ENCODE assay signal across 8 mouse cellular contexts in genomic region chr9:46015081-46015551, GRCm38 (mm10). TPM values are rescaled to one million over a fixed set of nuclear protein-coding genes. Genes with fewer than 3 reads are reported as not detected.
DNase-seq lines count a peak whose midpoint lies in the region; ATAC-seq and TF ChIP-seq lines count a peak whose summit lies in the region.

No protein-coding gene starts in this region.

- WGBS in liver, embryonic 15.5 days (ENCODE audit: insufficient replicate concordance), result 9% methylated on average over 8 of the region's 8 CpGs
- 7% methylated on average over 8 of the region's 8 CpGs for whole genome bisulfite sequencing in olfactory bulb, adult 2 months

- intact Hi-C loops in gastrocnemius, postnatal 14 days (cut with DNase I; ENCODE audit: low total_unique reads), result no loop called here

- peak overlapping the region; percentile 1; the same call in 1 of the 2 replicates for H3K9ac ChIP-seq in liver, embryonic 15.5 days

- 0 out of 2 replicates have a peak, but pooled peaks cover 6% of the 10 kb centered on the region for H3K36me3 ChIP-seq in liver, embryonic 15.5 days (replicated peaks)

- H3K4me1 ChIP-seq in liver, embryonic 15.5 days (replicated peaks), result peaks cover 74% of the 10 kb centered on the region
- H3K4me1 ChIP-seq in olfactory bulb, adult 2 months (ENCODE audit: control insufficient read depth, insufficient read depth, low read length), result peaks cover 17% of the 10 kb centered on the region

- peak; percentile 43 to 44 for DNase-seq in lung, adult 18-20 months
- DNase-seq in lung, postnatal 14 days, result no peak
- peak; percentile 52 to 53 for DNase-seq in cerebellum, postnatal 10 days
- peak; percentile 50 for DNase-seq in gastrocnemius, postnatal 14 days
- peak; percentile 80 for DNase-seq in induced T-regulatory cell, adult 2 months (ENCODE audit: low read depth)
- DNase-seq in spleen, postnatal 36 days (ENCODE audit: low spot score in 2 of 2), result no peak

- no peak for ATAC-seq in liver, embryonic 15.5 days (ENCODE audit: insufficient read depth)

- no peak for TF ChIP-seq POLR2A in olfactory bulb, adult 2 months (IDR thresholded peaks at IDR 0.05; ENCODE audit: insufficient read depth, low read depth, low read length)

- no peaks in the 10 kb centered on the region for H3K9me3 ChIP-seq in liver, embryonic 15.5 days (replicated peaks)

- peak overlapping the region; percentile 97 for H3K4me2 ChIP-seq in liver, embryonic 15.5 days

- TF ChIP-seq CTCF in olfactory bulb, adult 2 months (IDR thresholded peaks at IDR 0.05; ENCODE audit: insufficient read depth, low read depth, low read length), result no peak

- H3K4me3 ChIP-seq in liver, embryonic 15.5 days (replicated peaks), result peak overlapping the region; percentile 12; the same call in 1 of the 2 replicates
- H3K4me3 ChIP-seq in olfactory bulb, adult 2 months (ENCODE audit: insufficient read depth, low read depth, low read length), result peak overlapping the region; percentile 38

- H3K27me3 ChIP-seq in liver, embryonic 15.5 days, result no peaks in the 10 kb centered on the region

- peak overlapping the region; percentile 83 for H3K27ac ChIP-seq in liver, embryonic 15.5 days (replicated peaks)
- H3K27ac ChIP-seq in olfactory bulb, adult 2 months (ENCODE audit: insufficient read depth, low read depth, low read length), result peak overlapping the region; percentile 63

RNA-seq across cellular contexts. Expression of gene Sik3, which starts 2.5 kb away (rescaled TPM):
- 10 to 100 TPM; 37.4 TPM for total RNA-seq in gastrocnemius, postnatal 14 days (2021)
- polyA plus RNA-seq in liver, embryonic 15.5 days (2015; fragmentation: Nextera tagmentation; extraction: Ambion mirVana), result 3.2 and 3.4 TPM in 2 replicates
- 51.7 TPM in 1 of 2 replicates, not detected in the other for polyA plus RNA-seq in olfactory bulb, adult 2 months (2012; ENCODE audit: insufficient read depth, insufficient read length, low replicate concordance, missing spikeins)

RNA-seq across cellular contexts. Expression of gene Pafah1b2, which starts 2.6 kb away (rescaled TPM):
- 10 to 100 TPM; 45.7 to 51.0 TPM for total RNA-seq in gastrocnemius, postnatal 14 days (2021)
- polyA plus RNA-seq in liver, embryonic 15.5 days (2015; fragmentation: Nextera tagmentation; extraction: Ambion mirVana), result 61.2 and 65.7 TPM in 2 replicates
- polyA plus RNA-seq in olfactory bulb, adult 2 months (2012; ENCODE audit: insufficient read depth, insufficient read length, low replicate concordance, missing spikeins), result 66.5 and 504 TPM in 2 replicates

Comparison
In these comparisons a context has a peak if more than half of its experiments do, and no peak if none do; other contexts are left out.
1. DNase-seq: peak in lung, adult 18-20 months (2 of 2), cerebellum, postnatal 10 days (2 of 2), gastrocnemius, postnatal 14 days (single experiment) and induced T-regulatory cell, adult 2 months (single experiment); none in lung, postnatal 14 days (single experiment) and spleen, postnatal 36 days (0 of 2).
2. RNA of gene Sik3, which starts 2.5 kb away (polyA plus RNA-seq): 51.7 TPM in olfactory bulb, adult 2 months; 3.2 to 3.4 TPM in liver, embryonic 15.5 days; every median in the first group is over 10 times any median in the second.